Mouse (Mus musculus) liver, adult 2 months (tissue): ENCODE data around the gene Tenm3. TPM values are rescaled to one million over a fixed set of nuclear protein-coding genes. Genes with fewer than 3 reads are reported as not detected.

Experiments
- DNase-seq: peaks from one replicate; pipeline ENCODE4 v3.0.0-alpha.2; 2011; ENCODE audit warnings: low read depth, low spot score; ENCODE audit errors: extremely low read depth
- H3K27ac ChIP-seq: fragments of 200-500 bp; replicated peaks from 2 replicates; pipeline ENCODE4 v1.5.1; 2012; ENCODE audit warnings: low read depth, mild to moderate bottlenecking, control low read depth, inconsistent platforms, low read length; ENCODE audit not compliant: insufficient read depth
- H3K27me3 ChIP-seq: fragments of 200-500 bp; 2 replicates; pipeline ENCODE4 v1.6.1; 2012; ENCODE audit warnings: mild to moderate bottlenecking, moderate library complexity, low read length, inconsistent platforms; ENCODE audit not compliant: control insufficient read depth, insufficient read depth
- H3K36me3 ChIP-seq: fragments of 200-500 bp; 2 replicates; pipeline ENCODE4 v1.6.1; 2012; ENCODE audit warnings: low read length, inconsistent platforms; ENCODE audit not compliant: control insufficient read depth, insufficient read depth
- H3K4me1 ChIP-seq: fragments of 200-500 bp; 2 replicates; pipeline ENCODE4 v1.6.1; 2011; ENCODE audit warnings: low read length; ENCODE audit not compliant: control insufficient read depth, insufficient read depth
- H3K4me3 ChIP-seq: fragments of 200-500 bp; 2 replicates; pipeline ENCODE4 v1.5.1; 2011; ENCODE audit warnings: low read depth, mild to moderate bottlenecking, control low read depth, low read length, moderate library complexity; ENCODE audit not compliant: insufficient read depth
- H3K79me2 ChIP-seq: fragments of 200-500 bp; 2 replicates; pipeline ENCODE4 v1.6.1; 2012; ENCODE audit warnings: inconsistent platforms, mild to moderate bottlenecking, low read length, moderate library complexity; ENCODE audit not compliant: control insufficient read depth, insufficient read depth
- H3K9ac ChIP-seq: fragments of 200-500 bp; 2 replicates; pipeline ENCODE4 v1.6.1; 2012; ENCODE audit warnings: low read depth, mild to moderate bottlenecking, control low read depth, inconsistent platforms, low read length
- CTCF ChIP-seq: fragments of 200-500 bp; IDR thresholded peaks from 2 replicates; pipeline ENCODE4 v1.5.1; 2011; ENCODE audit warnings: low read depth, low read length, control low read depth
- POLR2A ChIP-seq: fragments of 200-500 bp; IDR thresholded peaks from 2 replicates; pipeline ENCODE4 v1.6.1; 2011; ENCODE audit warnings: low read length, control low read depth; ENCODE audit not compliant: insufficient read depth; ENCODE audit errors: extremely low read depth
- WGBS: fragments of 180-500 bp; shearing (Covaris S2); methylation state at CpG from one replicate; pipeline ENCODE4 v1.1.7; 2018; 5-methylcytosine and 5-hydroxymethylcytosine counted together
- polyA plus RNA-seq: library from polyadenylated mRNA; depleted of rRNA; stranded (reverse); fragments of >200 nt; gene quantifications from 2 replicates; pipeline ENCODE4 v1.2.3, GENCODE M21; 2012; rRNA removed
- total RNA-seq: library from RNA; depleted of rRNA; stranded (reverse); fragments of >200 nt; gene quantifications from 2 replicates; pipeline ENCODE4 v1.2.3, GENCODE M21; 2014; rRNA removed

Gene Tenm3
- total RNA-seq (12.5 and 12.8 TPM in 2 replicates), polyA plus RNA-seq (5.3 and 6.7 TPM in 2 replicates)

GRCm38 (mm10) chr8:48843931-48844285 is at the start of gene Tenm3:
Tenm3 (minus strand) TSS chr8:48843951.
- no peak for DNase-seq
- under 1% methylated on average over 19 of the region's 19 CpGs for WGBS
- no peak for TF ChIP-seq CTCF
- no peak for TF ChIP-seq POLR2A
- H3K27ac ChIP-seq: no peak within 1 kb of the TSS
- peak within 1 kb of the TSS; percentile 47 for H3K9ac ChIP-seq
- H3K4me1 ChIP-seq: peaks cover 3% of the 10 kb centered on the region; the same call in 1 of the 2 replicates
- peaks cover 4% of the 10 kb centered on the region; the same call in 1 of the 2 replicates for H3K27me3 ChIP-seq
- H3K79me2 ChIP-seq: no peaks in the 10 kb centered on the region
- H3K4me3 ChIP-seq: peak within 1 kb of the TSS; percentile 68
- no peaks in the 10 kb centered on the region for H3K36me3 ChIP-seq

DNA sequence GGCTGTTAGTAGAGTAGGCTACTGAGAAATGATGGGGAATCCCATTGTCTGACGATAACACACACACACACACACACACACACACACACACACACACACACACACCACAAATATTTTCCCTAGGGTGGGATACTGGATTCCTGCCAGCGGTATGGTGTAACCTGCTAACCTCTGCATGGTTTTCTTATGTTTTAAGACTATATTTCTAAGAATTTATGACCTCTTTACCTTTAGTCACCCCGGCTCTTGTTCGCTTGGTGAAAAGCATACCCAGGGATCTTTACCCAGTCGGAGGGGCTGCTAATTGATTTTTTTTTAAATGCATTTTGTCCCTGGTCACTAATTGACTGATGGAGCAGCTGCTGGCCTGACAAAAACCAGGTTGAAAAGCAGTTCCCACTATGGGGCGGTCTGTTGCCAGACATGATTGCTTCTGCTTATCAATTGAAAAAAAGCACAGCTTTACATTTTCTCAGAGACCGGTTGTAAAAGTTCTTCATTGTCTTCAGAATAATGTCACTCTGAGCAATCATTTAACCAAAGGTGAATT is 46.5 kb upstream of the Tenm3 start:
- H3K79me2 ChIP-seq: no peaks in the 10 kb centered on the region
- no peak overlapping the region for H3K27ac ChIP-seq
- WGBS: 78% methylated on average over 7 of the region's 7 CpGs
- no peak overlapping the region for H3K9ac ChIP-seq
- H3K27me3 ChIP-seq: no peaks in the 10 kb centered on the region
- no peak for DNase-seq
- H3K4me1 ChIP-seq: no peaks in the 10 kb centered on the region
- H3K4me3 ChIP-seq: no peak overlapping the region
- TF ChIP-seq POLR2A (no peak), CTCF (no peak)
- H3K36me3 ChIP-seq: no peaks in the 10 kb centered on the region

- no peaks in the 10 kb centered on the region for H3K27me3 ChIP-seq
- DNase-seq: no peak
- H3K79me2 ChIP-seq: no peaks in the 10 kb centered on the region
- no peak for TF ChIP-seq POLR2A
- H3K36me3 ChIP-seq: no peaks in the 10 kb centered on the region
- no peaks in the 10 kb centered on the region for H3K4me1 ChIP-seq
- no peak overlapping the region for H3K9ac ChIP-seq
- no peak overlapping the region for H3K4me3 ChIP-seq
- H3K27ac ChIP-seq: no peak overlapping the region
- 90% methylated on average over 4 of the region's 4 CpGs for WGBS
Measured at GRCm38 (mm10) chr8:48884270-48884669, 40.5 kb upstream of the Tenm3 start.

GRCm38 (mm10) chr8:48880585-48880984 is 36.8 kb upstream of the Tenm3 start:
- Histone ChIP-seq H3K9ac (no peak overlapping the region), H3K4me3 (no peak overlapping the region), H3K4me1 (no peaks in the 10 kb centered on the region), H3K27me3 (no peaks in the 10 kb centered on the region), H3K36me3 (no peaks in the 10 kb centered on the region), H3K27ac (no peak overlapping the region), H3K79me2 (no peaks in the 10 kb centered on the region)
- WGBS: 92% methylated on average over 5 of the region's 5 CpGs
- no peak for DNase-seq
- TF ChIP-seq CTCF: no peak
- no peak for TF ChIP-seq POLR2A

GRCm38 (mm10) chr8:48865972-48866371 is 22.2 kb upstream of the Tenm3 start:
- TF ChIP-seq CTCF (no peak), POLR2A (no peak)
- Histone ChIP-seq H3K27me3 (no peaks in the 10 kb centered on the region), H3K4me1 (no peaks in the 10 kb centered on the region; the same call in 1 of the 2 replicates), H3K79me2 (no peaks in the 10 kb centered on the region), H3K9ac (no peak overlapping the region), H3K27ac (no peak overlapping the region), H3K36me3 (no peaks in the 10 kb centered on the region), H3K4me3 (no peak overlapping the region)
- 62% methylated on average over 5 of the region's 5 CpGs for WGBS
- peak; percentile 20 for DNase-seq

DNA sequence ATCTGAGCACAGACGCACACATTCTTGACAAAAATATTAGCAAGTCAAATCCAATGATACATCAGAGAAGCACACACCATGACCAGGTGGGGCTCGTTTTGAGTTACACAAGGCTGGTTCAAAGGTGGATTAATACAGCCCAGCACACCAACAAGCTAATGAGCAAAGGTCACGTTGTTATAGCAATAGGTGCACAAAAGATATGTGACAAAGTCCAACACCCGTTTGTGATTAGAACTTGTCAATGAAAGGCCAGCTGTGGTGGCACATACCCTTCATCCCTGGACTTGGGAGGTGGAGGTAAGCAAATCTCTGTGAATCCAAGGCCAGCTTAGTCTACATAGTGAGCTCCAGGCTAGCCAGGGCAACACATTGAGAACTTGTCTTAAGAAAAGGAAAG is 21.7 kb upstream of the Tenm3 start:
- Histone ChIP-seq H3K27me3 (no peaks in the 10 kb centered on the region), H3K4me3 (no peak overlapping the region), H3K79me2 (no peaks in the 10 kb centered on the region), H3K4me1 (no peaks in the 10 kb centered on the region; the same call in 1 of the 2 replicates), H3K9ac (no peak overlapping the region), H3K36me3 (no peaks in the 10 kb centered on the region), H3K27ac (no peak overlapping the region)
- WGBS: 20% methylated on average over 4 of the region's 4 CpGs
- TF ChIP-seq POLR2A (no peak), CTCF (no peak)
- DNase-seq: peak; percentile 99
